Mouse (Mus musculus) embryo, embryonic 10.5 days (tissue): ENCODE data around the gene Cfap126.
"Not testable (repeated sequence)": the region's sequence is repeated elsewhere in the genome, so short reads cannot be mapped to it uniquely, and the experiment has no call there.

Experiments used
- DNase-seq: peaks from one replicate; pipeline ENCODE4 v3.0.0-alpha.2; 2015; ENCODE audit warnings: low spot score

Cfap126 gene

GRCm38 (mm10) chr1:171124398-171124797 is 10.7 kb downstream of the Cfap126 start:
- DNase-seq, result no peak

- DNase-seq, result no peak
Measured at GRCm38 (mm10) chr1:171129251-171129650, 15.5 kb downstream of the Cfap126 start.

GRCm38 (mm10) chr1:171130971-171131370 is 17.3 kb downstream of the Cfap126 start:
- DNase-seq, result no peak

GRCm38 (mm10) chr1:171135600-171135999 is 21.9 kb downstream of the Cfap126 start:
- no peak for DNase-seq

GRCm38 (mm10) chr1:171137486-171138155 is 23.9 kb downstream of the Cfap126 start:
- DNase-seq, result not testable (repeated sequence)

GRCm38 (mm10) chr1:171142981-171143380 is 29.3 kb downstream of the Cfap126 start:
- not testable (repeated sequence) for DNase-seq

- peak; percentile 97 for DNase-seq
Measured at GRCm38 (mm10) chr1:171149974-171150760, 36.4 kb downstream of the Cfap126 start, which contains the start of the genes Sdhc and Mpz. Sdhc (minus strand) TSS chr1:171150603. Mpz (plus strand) TSS chr1:171150711.

- no peak for DNase-seq
Measured at GRCm38 (mm10) chr1:171150838-171151391, 37.2 kb downstream of the Cfap126 start.

- no peak for DNase-seq
Measured at GRCm38 (mm10) chr1:171151966-171152365, 38.2 kb downstream of the Cfap126 start.

- DNase-seq, result no peak
Measured at GRCm38 (mm10) chr1:171156644-171157043, 42.9 kb downstream of the Cfap126 start.

GRCm38 (mm10) chr1:171157965-171158364 is 44.2 kb downstream of the Cfap126 start:
- DNase-seq, result no peak

GRCm38 (mm10) chr1:171159485-171159975 is 45.8 kb downstream of the Cfap126 start:
- DNase-seq, result no peak

GRCm38 (mm10) chr1:171162526-171162925 is 48.8 kb downstream of the Cfap126 start:
- DNase-seq, result no peak

GRCm38 (mm10) chr1:171164258-171164657 is 50.5 kb downstream of the Cfap126 start:
- DNase-seq, result peak; percentile 67

GRCm38 (mm10) chr1:171165629-171166345 is 52.1 kb downstream of the Cfap126 start:
- no peak for DNase-seq

GRCm38 (mm10) chr1:171168906-171169305 is 55.2 kb downstream of the Cfap126 start:
- DNase-seq, result no peak

GRCm38 (mm10) chr1:171169913-171170312 is 56.2 kb downstream of the Cfap126 start:
- DNase-seq, result no peak

- DNase-seq, result no peak
Measured at GRCm38 (mm10) chr1:171171138-171171537, 57.4 kb downstream of the Cfap126 start.

- no peak for DNase-seq
Measured at GRCm38 (mm10) chr1:171172779-171173178, 59.1 kb downstream of the Cfap126 start.
